Mouse (Mus musculus) bone marrow macrophage, adult 2 months (primary cell): ENCODE data around the gene Gm20388. TPM values are rescaled to one million over a fixed set of nuclear protein-coding genes. Genes with fewer than 3 reads are reported as not detected.

Experiments used
- H3K27ac ChIP-seq: 2 replicates; pipeline ENCODE4 v1.5.1; 2012; ENCODE audit warnings: low read depth, low read length; ENCODE audit not compliant: insufficient read depth
- H3K4me1 ChIP-seq: 2 replicates; pipeline ENCODE4 v1.6.1; 2012; ENCODE audit warnings: low read length; ENCODE audit not compliant: control insufficient read depth, insufficient read depth
- H3K4me3 ChIP-seq: 2 replicates; pipeline ENCODE4 v1.5.1; 2012; ENCODE audit warnings: mild to moderate bottlenecking, low read length, moderate library complexity; ENCODE audit not compliant: insufficient read depth
- CTCF ChIP-seq: IDR thresholded peaks from 2 replicates; pipeline ENCODE4 v1.5.1; 2012; ENCODE audit warnings: low read depth, mild to moderate bottlenecking, low read length, moderate library complexity
- POLR2A ChIP-seq: IDR thresholded peaks from 2 replicates; pipeline ENCODE4 v1.6.1; 2012; ENCODE audit warnings: mild to moderate bottlenecking, low read depth, low read length, borderline replicate concordance
- polyA plus RNA-seq: library from polyadenylated mRNA; stranded (reverse); fragments of >200 nt; gene quantifications from 2 replicates; pipeline ENCODE4 v1.2.4, GENCODE M21; 2012; ENCODE audit not compliant: missing spikeins, insufficient read depth, insufficient read length

Gm20388 gene
- polyA plus RNA-seq, 1 experiment: 32.7 TPM

- Histone ChIP-seq H3K4me1 (peaks cover 9% of the 10 kb centered on the region), H3K27ac (no peak overlapping the region), H3K4me3 (no peak overlapping the region)
- no peak for TF ChIP-seq CTCF
- TF ChIP-seq POLR2A: no peak
These were observed 2962.5 kb downstream of the Gm20388 start for GRCm38 (mm10) chr8:122873171-122873570.

- TF ChIP-seq CTCF (no peak), POLR2A (no peak)
- H3K27ac ChIP-seq: no peak overlapping the region
- peaks cover 3% of the 10 kb centered on the region for H3K4me1 ChIP-seq
- H3K4me3 ChIP-seq: no peak overlapping the region
These were observed 2964.5 kb downstream of the Gm20388 start for GRCm38 (mm10) chr8:122875186-122875585.

- Histone ChIP-seq H3K27ac (no peak overlapping the region), H3K4me1 (peaks cover 8% of the 10 kb centered on the region), H3K4me3 (no peak overlapping the region)
- TF ChIP-seq CTCF (no peak), POLR2A (no peak)
These were observed 2967.6 kb downstream of the Gm20388 start for GRCm38 (mm10) chr8:122878231-122878630.

- H3K4me1 ChIP-seq: peaks cover 8% of the 10 kb centered on the region
- TF ChIP-seq POLR2A: no peak
- no peak for TF ChIP-seq CTCF
- no peak overlapping the region for H3K27ac ChIP-seq
- no peak overlapping the region for H3K4me3 ChIP-seq
These were observed 2969.7 kb downstream of the Gm20388 start for GRCm38 (mm10) chr8:122880302-122880701.

GRCm38 (mm10) chr8:122883671-122884070 lies 2973.0 kb downstream of the Gm20388 start:
- no peak overlapping the region for H3K27ac ChIP-seq
- no peak for TF ChIP-seq CTCF
- TF ChIP-seq POLR2A: no peak
- H3K4me1 ChIP-seq: peaks cover 8% of the 10 kb centered on the region
- H3K4me3 ChIP-seq: no peak overlapping the region

GRCm38 (mm10) chr8:122891440-122891839 lies 2980.8 kb downstream of the Gm20388 start:
- Histone ChIP-seq H3K4me1 (no peaks in the 10 kb centered on the region), H3K27ac (no peak overlapping the region), H3K4me3 (no peak overlapping the region)
- no peak for TF ChIP-seq CTCF
- no peak for TF ChIP-seq POLR2A

- H3K4me1 ChIP-seq: peaks cover 4% of the 10 kb centered on the region; the same call in 1 of the 2 replicates
- TF ChIP-seq CTCF: no peak
- TF ChIP-seq POLR2A: no peak
These were observed 2982.8 kb downstream of the Gm20388 start for GRCm38 (mm10) chr8:122893451-122893850.

GRCm38 (mm10) chr8:122896317-122896716 lies 2985.7 kb downstream of the Gm20388 start:
- H3K4me1 ChIP-seq: peaks cover 10% of the 10 kb centered on the region; the same call in 1 of the 2 replicates
- H3K27ac ChIP-seq: no peak overlapping the region
- no peak overlapping the region for H3K4me3 ChIP-seq
- TF ChIP-seq POLR2A (no peak), CTCF (no peak)

More at GRCm38 (mm10) chr8:122893451-122893850, 2982.8 kb downstream of the Gm20388 start:
- no peak overlapping the region for H3K27ac ChIP-seq
- H3K4me3 ChIP-seq: no peak overlapping the region

- Histone ChIP-seq H3K4me3 (no peak overlapping the region), H3K27ac (no peak overlapping the region), H3K4me1 (peaks cover 10% of the 10 kb centered on the region; the same call in 1 of the 2 replicates)
- TF ChIP-seq POLR2A (no peak), CTCF (no peak)
These were observed 2986.6 kb downstream of the Gm20388 start for GRCm38 (mm10) chr8:122897200-122897599.

DNA sequence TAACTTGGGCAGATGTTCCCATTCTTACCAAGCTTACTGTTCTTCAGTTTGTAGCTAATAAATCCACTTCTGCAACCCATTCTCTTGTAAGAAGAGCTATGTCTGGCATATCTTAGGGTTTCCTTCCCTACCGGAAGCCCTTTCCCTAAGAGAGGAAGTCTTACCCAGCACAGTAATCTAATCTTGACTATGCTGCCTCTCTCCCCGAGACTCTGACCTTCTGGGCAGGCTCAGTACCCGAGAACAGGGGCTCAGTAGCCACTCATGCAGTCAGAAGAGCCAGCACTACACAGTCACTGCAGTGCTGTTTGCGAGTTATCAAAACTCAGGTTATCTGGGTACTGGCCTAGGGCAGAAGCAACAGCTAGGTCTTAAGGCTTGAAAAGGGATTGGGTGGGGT lies 2987.4 kb downstream of the Gm20388 start:
- peaks cover 10% of the 10 kb centered on the region; the same call in 1 of the 2 replicates for H3K4me1 ChIP-seq
- no peak overlapping the region for H3K4me3 ChIP-seq
- no peak for TF ChIP-seq POLR2A
- H3K27ac ChIP-seq: peak overlapping the region; percentile 22; the same call in 1 of the 2 replicates
